Mouse (Mus musculus) bone marrow, adult 2 months (tissue): Measurements from ENCODE around the gene Hcn4. TPM values are rescaled to one million over a fixed set of nuclear protein-coding genes. Genes with fewer than 3 reads are reported as not detected.
A peak's percentile ranks its signal among the peaks of the same experiment; 100 is the strongest.

ENCODE experiments used
- H3K27ac ChIP-seq: fragments of 200-500 bp; 2 replicates; pipeline ENCODE4 v1.5.1; 2012; ENCODE audit warnings: low read depth, mild to moderate bottlenecking, control low read depth, inconsistent platforms, low read length; ENCODE audit not compliant: control insufficient read depth, poor library complexity, insufficient read depth
- H3K4me1 ChIP-seq: fragments of 200-500 bp; 2 replicates; pipeline ENCODE4 v1.6.1; 2011; ENCODE audit warnings: low read length; ENCODE audit not compliant: control insufficient read depth, insufficient read depth
- H3K4me3 ChIP-seq: fragments of 200-500 bp; replicated peaks from 2 replicates; pipeline ENCODE3; 2011; ENCODE audit warnings: mild to moderate bottlenecking, low read depth, low read length, control low read depth; ENCODE audit not compliant: control insufficient read depth
- CTCF ChIP-seq: fragments of 200-500 bp; IDR thresholded peaks from 2 replicates; pipeline ENCODE4 v1.5.1; 2011; ENCODE audit warnings: low read length, control low read depth; ENCODE audit not compliant: control insufficient read depth, insufficient read depth
- POLR2A ChIP-seq: fragments of 200-500 bp; IDR thresholded peaks from 2 replicates; pipeline ENCODE4 v1.6.1; 2011; ENCODE audit warnings: low read depth, mild to moderate bottlenecking, control low read depth, low read length, borderline replicate concordance; ENCODE audit not compliant: control insufficient read depth
- WGBS: fragments of 180-500 bp; shearing (Covaris S2); methylation state at CpG from one replicate; pipeline ENCODE4 v1.1.7; 2018; 5-methylcytosine and 5-hydroxymethylcytosine counted together
- polyA plus RNA-seq: library from polyadenylated mRNA; stranded (reverse); fragments of >200 nt; gene quantifications from 2 replicates; pipeline ENCODE4 v1.2.4, GENCODE M21; 2011; ENCODE audit warnings: low replicate concordance; ENCODE audit not compliant: missing spikeins, insufficient read depth, insufficient read length

The Hcn4 gene
- polyA plus RNA-seq, 1 experiment = not detected

DNA sequence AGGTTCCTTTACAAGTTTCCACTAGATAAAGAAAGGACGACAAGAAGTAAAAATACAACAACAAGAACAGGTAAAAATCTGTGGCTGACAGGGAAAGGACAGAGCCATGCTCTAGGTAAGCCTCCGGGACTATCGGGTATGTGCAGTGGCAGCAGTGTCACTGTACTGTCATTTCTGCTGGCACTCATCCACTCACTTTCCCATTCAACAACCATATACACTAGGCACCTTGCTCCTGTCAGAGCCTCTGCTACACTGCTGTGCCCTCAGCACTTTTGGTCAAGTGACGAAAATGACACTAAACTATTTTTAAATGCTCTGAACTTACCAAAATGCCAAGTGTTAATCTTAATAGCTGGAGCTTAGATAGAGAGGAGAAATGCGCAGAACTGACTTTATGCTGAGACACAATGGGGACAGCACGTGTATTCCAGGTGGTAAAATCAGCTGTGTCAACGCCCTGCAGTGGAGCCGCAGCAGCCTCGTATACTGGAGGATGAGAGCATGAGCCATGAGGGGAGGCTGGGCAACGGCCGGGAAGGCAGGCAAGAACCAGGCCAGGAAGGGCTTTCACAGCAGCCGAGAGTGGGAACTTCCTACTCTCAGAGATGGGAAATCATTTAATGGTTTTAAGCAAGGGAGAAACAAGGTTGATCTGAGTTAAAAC lies 66.7 kb downstream of the Hcn4 start:
- H3K27ac ChIP-seq = no peak overlapping the region
- no peak for TF ChIP-seq CTCF
- TF ChIP-seq POLR2A = no peak
- WGBS = 80% methylated on average over 12 of the region's 12 CpGs
- no peak overlapping the region for H3K4me3 ChIP-seq
- H3K4me1 ChIP-seq = peaks cover 4% of the 10 kb centered on the region; the same call in 1 of the 2 replicates

GRCm38 (mm10) chr9:58890893-58891292 lies 67.7 kb downstream of the Hcn4 start:
- WGBS = 74% methylated on average over 8 of the region's 8 CpGs

DNA sequence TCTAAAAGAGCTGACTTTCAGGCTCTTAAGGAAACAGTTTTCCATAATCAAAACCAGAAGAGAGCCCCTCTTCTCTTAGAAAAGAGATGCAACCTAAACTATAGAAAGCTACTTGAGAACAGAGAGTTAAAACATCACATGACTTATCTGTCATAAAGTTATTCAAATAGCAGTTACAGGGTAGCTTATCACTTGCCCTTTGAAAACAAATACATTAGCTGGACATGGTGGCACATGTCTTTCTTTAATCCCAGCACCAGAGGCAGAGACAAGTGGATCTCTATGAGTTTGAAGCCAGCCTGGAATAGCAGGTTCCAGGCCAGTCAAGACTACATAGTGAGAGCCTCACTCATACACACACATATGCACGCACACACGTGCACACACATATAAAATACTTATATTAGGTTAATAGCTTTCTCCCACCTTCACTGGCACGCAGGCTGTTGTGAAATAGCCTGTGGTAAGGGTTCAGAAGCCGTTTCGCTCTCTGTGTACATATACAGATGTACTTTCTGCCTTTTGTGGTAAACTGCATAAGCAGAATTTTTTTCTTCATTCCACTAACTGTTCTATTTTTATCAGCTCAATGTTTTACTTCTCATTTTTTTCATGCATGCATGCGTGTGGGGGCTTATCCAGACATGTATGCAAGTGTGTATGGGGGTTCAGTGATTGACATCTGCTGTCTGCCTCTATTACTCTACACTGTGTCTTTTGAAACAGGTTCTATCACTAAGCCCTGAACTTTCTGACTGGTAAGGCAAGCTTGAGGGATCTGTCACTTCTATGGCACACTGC lies 68.8 kb downstream of the Hcn4 start:
- WGBS = 8% methylated on average over 6 of the region's 6 CpGs
- peak overlapping the region; percentile 43; the same call in 1 of the 2 replicates for H3K27ac ChIP-seq
- TF ChIP-seq CTCF (no peak), POLR2A (no peak)
- peaks cover 4% of the 10 kb centered on the region; the same call in 1 of the 2 replicates for H3K4me1 ChIP-seq
- no peak overlapping the region for H3K4me3 ChIP-seq

More at GRCm38 (mm10) chr9:58890893-58891292, 67.7 kb downstream of the Hcn4 start:
- Histone ChIP-seq H3K27ac (no peak overlapping the region), H3K4me1 (peaks cover 4% of the 10 kb centered on the region; the same call in 1 of the 2 replicates), H3K4me3 (no peak overlapping the region)
- TF ChIP-seq CTCF (no peak), POLR2A (no peak)

GRCm38 (mm10) chr9:58899602-58900001 lies 76.4 kb downstream of the Hcn4 start:
- H3K27ac ChIP-seq = no peak overlapping the region
- H3K4me1 ChIP-seq = no peaks in the 10 kb centered on the region; the same call in 1 of the 2 replicates
- TF ChIP-seq POLR2A (no peak), CTCF (no peak)
- no peak overlapping the region for H3K4me3 ChIP-seq

GRCm38 (mm10) chr9:58902869-58903585 lies 79.8 kb downstream of the Hcn4 start:
- H3K4me1 ChIP-seq = no peaks in the 10 kb centered on the region; the same call in 1 of the 2 replicates
- WGBS = 42% methylated on average over 6 of the region's 6 CpGs
- TF ChIP-seq POLR2A = no peak
- TF ChIP-seq CTCF = peak; percentile 26; the same call in 1 of the 2 replicates
- H3K4me3 ChIP-seq = no peak overlapping the region
- H3K27ac ChIP-seq = no peak overlapping the region

Other genes starting within 250 kb of the Hcn4 start
- 47.4 and 86.9 TPM in 2 replicates for gene Nptn, start 241.2 kb upstream of the Hcn4 start, polyA plus RNA-seq
- 62.5 and 68.2 TPM in 2 replicates for gene Rec114, start 79.4 kb upstream of the Hcn4 start, polyA plus RNA-seq
- gene Neo1, start 213.0 kb downstream of the Hcn4 start, polyA plus RNA-seq = 0.31 and 2.6 TPM in 2 replicates